Mouse (Mus musculus) lung, postnatal 4 days (tissue): ENCODE measurements around the gene Nexn.
"Not testable (repeated sequence)": the region's sequence is repeated elsewhere in the genome, so short reads cannot be mapped to it uniquely, and the experiment has no call there.

ENCODE experiments used
- DNase-seq, 2 experiments: peaks; one replicate each; pipeline ENCODE4 v3.0.0; 2021

The Nexn gene

DNA sequence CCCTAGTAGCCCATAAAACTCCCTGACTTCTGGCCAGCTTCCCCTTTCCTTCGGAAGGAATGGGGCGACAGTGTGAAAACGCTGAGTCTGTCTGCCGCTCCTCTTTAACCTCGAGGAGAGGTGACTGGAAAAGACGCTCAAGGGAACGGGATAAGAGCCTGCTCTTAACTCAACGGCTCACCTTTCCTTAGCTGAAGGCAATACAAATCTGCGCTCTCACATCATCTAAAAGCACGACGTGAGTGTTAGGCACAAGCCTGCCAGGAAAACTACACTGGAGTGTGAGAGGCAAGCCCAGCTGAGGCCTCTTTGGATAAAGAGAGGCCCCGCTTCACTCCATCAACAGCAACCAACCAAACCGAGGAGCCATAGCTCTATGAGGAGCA lies at the start of gene Nexn:
Nexn (minus strand) TSS at position 315 of the 386 bp plus-strand sequence.
- no peak for DNase-seq

DNA sequence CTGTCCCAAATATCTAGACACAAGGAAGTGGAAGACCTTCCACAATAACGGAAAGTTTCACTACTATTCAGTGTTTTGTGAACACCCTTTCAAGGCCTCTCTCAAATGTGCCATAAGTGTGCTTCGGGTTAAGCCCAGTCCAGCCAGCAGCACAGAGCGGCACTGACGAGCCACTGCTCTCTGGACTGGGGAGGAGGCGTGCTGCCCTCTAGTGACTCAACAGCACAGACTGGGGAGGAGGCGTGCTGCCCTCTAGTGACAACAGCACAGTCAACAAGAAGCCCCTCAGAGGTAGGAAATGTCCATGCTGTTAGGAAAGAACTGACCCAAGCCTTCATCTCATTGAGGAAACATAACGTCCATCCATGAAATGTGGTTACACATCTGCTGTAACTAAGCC lies 49.5 kb upstream of the Nexn start:
- DNase-seq, result peak; percentile 88 to 91

DNA sequence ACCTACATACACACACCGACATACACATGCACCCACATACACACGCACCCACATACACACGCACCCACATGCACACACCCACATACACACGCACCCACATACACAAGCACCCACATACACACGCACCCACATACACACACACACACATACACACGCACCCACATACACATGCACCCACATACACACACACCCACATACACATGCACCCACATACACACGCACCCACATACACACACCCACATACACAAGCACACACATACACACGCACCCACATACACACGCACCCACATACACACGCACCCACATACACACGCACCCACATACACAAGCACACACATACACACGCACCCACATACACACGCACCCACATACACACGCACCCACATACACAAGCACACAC lies 48.5 kb upstream of the Nexn start:
- DNase-seq, result not testable (repeated sequence)

DNA sequence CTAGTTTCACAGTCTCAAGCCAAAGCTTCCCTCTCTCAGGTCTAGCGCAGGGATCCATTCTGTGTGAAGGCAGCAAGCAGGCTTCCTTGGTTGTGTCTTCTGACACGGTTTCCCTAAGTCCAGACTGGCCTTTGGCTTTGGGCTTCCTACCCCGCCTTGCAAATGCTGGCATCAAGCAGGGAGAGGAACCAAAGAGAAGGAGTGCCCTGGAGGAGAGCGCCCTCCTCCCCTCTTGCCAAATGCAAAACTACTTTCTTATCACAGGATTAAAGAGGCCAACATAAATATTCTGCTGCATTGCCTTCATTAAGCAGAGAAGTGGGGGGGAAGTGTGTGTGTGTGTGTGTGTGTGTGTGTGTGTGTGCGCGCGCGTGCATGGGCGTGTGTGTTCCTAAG lies 43.1 kb upstream of the Nexn start:
- DNase-seq, result no peak

DNA sequence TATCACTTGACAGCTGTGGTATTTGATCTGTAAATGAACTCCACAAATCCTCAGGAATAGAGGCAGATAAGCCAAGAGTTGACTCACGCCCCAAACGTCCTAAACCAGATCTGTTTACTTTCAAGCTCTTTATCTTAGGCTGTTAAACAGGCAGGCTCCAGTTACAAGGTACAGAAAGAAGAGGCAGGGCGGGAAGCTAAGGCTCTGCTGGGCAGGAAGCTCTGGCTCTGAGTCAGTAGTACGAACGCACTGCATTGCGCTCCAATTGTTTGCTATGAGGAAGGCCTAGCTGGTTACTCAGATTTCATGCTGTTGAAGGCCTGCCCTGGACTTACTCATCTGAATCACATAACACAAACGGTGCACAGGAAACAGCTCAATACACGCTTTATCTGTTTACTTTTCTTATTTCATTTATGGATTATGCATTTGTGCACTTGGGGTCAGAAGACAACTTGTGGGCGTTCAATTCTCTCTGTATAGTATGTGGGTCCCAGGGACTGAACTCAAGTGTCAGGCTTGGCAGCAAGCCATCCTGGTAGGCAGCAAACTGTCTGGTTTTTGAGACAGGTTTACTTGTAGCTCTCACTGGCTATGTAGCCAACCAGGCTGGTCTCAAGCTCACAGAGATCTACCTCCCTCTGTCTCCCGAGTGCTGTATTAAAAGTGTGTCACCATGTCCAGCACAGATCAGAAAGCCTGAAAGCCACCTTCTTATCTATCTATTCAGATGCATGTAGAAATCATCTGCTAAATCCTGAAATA lies 42.5 kb upstream of the Nexn start:
- DNase-seq, result peak; percentile 47 to 63

DNA sequence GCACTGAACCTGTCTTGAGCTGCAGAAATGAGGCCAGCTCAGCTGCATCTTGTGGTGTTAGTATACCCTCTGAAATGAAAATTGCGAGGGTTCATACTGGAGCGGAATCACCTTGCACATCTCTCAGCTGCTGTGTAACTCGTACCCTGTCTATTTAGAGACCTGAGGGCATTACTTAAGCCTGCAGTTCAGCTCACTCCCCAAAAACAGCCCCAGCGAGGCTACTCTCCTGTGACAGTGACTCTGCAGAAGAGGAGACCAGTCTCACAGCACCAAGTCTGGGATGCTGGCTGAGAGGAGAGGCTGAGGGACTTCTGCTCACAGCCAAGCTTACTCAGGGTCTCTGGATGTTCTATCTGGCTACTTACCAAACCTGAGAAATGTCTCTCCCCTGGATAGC lies 39.8 kb upstream of the Nexn start:
- DNase-seq, result no peak

DNA sequence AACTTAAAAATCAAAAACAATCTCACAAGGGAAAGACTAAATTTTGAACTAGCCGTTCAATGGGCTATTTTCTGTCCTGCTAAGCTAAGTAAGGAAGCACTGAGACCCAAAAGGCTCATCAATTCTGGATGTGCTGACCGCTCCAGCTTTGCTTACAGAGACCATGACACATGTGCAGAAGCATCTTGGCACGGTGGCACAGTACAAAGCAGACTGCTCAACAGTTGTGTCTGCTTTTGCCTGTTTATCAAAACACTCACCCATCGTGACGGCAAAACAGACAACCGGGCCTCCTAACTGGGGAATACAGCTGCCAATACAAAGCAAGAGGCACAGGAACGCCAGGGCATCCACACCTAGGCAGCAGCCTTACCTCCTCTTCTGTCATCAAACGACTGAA lies 38.9 kb upstream of the Nexn start:
- DNase-seq, result peak; percentile 9 to 50

DNA sequence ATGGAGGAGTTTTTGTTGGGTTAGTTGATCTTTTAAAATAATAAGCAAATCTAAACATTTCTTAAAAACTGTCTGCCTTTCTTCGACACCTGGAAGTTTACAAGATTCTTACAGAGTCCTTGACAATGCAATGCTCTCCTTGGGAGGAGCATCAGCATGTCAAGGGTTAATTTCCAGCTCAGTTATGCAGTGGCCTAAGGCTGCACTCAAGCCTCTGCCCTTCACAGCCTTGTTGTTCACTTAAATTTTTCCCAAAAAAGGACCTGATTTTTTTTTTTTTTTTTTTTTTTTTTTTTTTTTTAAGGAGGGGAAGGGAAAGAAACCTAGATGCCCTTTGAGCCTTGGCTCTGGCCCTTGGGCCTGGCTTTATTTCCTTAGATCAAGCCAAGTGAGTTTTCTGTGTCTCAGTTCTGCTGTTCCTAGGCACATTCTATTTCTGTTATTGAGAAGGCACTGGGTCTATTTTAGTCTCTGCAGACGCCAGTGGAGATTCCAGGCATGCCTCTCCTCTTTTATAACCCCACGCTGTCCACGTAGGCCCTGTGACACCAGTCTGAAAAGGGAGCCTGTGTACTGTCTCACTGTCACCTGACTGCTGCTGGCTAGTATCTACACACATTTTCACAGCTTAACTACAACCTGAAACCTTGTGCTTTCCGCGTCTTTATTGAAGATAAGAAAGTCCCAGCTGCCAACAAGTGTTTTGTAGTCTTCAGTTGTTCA lies 38.1 kb upstream of the Nexn start:
- DNase-seq, result peak; percentile 17 to 49

DNA sequence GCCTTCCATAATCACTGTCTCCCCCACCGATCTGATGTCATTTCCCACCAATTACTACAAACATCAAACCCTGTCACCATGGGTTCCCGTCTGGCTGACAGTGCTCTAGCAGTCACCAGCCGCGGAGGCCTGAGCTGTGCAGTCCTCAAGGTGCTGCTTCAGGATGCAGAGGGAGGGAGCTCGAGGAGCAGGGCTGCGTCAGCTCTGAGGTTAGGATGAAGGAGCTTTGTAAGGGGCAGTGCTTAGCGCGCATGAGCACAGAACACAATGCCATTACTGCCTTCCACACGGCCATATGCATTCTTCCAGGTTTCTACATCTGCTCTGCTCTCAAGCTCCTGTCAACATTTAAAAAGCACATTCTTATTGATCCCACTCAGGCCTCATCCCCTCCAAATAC lies 36.8 kb upstream of the Nexn start:
- DNase-seq, result no peak

DNA sequence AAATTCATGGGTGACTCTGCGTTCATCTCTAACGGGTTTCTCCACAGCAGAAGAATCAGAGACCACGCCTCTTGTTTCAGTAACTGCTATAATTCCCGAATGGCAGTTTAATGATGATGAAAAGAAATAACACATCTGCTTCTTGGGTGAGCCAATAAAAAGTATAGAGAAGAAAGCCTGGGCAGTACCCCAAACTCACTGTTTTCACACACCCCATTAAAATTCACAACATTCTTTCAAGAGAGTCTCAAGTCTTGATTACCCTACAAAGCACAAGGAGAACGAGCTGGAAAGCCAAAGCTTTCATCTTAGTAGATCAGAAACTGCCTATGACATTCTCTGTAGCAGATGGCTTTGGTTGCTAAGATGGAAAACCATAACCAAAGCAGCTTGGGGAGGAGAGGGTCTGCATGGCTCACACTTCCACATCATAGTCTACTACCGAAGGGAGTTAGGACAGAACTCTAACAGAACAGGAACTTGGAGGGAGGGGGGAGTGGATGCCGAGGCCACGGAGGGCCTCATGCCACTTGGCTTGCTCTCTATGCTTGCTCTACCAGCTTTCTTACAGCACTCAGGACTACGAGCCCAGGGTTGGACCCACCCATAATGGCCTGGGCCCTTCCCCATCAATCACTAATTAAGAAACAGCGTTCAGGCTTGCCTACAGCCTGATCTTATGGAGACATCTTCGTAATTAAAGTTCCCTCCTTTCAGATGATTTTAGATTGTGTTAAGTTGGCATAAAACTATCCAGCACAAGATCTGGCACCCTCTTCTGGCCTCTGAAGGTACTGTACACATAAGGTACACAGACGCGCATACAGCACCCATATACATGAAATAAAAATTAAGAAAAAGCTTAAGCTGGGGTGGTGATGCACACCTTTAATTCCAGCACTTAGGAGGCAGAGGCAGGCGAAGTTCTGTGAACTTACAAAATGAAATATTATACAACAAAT lies 34.5 kb upstream of the Nexn start:
- DNase-seq, result peak; percentile 27 to 65

DNA sequence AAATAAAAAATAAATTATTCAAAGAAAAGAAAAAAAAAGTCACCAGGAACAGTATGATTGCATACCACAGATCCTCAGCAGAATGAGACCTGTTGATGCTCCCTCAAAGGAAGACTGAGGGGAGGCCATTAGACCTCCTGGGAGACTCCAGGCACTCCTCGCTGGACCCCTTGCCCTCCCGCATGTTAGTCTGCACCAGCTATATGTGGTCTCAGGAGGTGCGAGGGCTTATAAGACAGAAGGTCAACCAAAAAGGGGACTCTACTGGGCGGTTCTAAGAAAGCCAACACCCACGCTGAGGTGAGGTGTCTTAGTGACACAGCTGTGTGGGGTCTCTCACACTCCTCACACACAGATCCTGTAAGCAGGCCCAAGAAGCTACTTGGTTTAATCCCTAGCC lies 29.7 kb upstream of the Nexn start:
- no peak for DNase-seq

DNA sequence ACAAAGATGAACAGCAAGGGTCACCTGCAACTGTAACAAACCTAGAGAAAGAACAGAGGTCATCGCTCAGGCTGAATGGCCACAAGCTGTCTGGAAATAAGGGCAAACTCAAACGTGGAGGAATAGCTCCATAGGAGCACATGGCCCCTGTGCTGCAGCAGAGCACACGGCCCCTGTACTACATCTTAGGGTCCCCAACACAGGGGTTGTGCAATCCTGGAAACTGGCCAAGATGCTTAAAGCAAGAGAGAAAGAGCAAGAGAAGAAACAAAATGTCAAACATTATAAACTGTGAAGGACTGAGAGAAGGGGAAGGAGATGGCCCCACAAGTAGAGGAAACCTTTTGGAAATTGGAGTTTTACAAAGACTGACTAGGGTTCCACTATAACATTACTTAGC lies 28.2 kb upstream of the Nexn start:
- no peak for DNase-seq

DNA sequence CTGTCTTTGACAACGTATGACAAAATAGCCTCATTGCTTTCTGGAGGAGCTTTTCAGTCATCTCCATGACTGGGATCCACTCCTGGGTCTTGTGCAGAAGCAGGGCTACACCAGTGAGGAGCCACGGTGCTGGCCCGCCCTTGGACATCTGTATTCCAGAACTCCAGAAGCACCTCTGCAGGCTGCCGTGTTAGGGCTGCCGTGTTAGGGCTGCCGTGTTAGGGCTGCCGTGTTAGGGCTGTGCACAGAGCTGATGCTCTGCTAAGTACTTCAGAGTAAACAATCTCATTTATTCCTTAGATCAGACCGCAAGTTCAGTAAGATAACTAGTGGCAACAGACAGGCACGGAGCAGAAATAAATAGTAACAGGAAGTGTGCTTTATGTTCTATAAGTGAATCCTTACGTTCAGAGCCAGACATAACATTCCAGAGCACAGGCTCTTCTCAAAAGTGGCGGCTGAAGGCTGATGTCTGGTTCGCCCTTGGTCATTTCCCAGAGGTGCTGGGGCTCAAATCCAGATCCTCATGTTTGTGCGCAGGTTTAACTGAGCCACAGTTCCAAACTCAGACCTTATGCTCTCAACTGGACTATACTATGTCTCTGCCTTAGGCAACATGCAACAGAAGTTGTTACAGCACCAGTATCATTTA lies 27.5 kb upstream of the Nexn start:
- DNase-seq, result no peak

DNA sequence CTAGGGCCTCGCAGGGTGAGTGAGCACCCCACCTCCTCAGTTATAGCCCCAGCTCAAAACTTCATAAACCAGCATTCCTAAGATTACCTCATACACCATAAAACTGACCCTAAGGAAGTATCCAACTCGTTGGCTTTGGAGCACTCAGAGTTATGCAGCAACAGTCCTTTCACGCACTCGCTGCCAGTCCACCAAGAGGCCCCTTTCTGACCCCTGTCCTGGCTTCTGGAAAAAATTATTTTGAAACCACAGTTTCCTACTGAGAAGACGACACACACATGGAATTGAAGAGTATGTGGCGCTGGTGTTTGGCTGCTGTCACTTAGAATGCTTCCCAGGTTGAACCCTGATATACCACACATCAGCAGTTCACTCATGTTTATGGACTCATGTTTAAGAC lies 25.7 kb upstream of the Nexn start:
- no peak for DNase-seq

DNA sequence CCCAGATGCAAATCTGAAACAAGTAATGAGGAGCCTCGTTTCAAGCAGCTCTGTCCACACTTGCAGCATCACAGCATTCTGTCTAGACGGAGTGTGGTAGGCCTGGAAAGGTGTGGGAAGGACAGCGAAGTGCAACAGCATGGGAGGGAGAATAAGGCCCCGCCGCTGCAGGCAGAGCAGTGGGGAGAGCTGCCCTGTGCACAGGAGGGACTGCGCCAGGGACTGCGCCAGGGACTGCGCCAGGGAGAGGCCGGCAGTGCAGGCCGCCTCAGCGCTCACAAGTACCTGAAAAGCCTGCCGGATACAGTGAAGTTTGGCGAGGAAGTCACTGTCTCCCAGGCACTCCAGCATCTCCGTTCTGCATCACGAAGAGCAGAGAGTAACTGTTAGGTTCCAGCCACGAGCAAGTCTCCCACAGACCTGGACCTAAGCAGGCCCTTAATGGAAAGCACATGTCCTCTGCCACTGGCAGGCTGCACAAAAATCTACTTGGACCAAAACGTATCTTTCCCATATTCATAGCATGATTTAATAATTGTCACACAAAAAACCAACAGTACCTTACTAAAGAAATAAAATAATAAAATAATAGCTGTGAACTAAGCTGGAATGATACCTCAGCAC lies 24.1 kb upstream of the Nexn start:
- no peak for DNase-seq

DNA sequence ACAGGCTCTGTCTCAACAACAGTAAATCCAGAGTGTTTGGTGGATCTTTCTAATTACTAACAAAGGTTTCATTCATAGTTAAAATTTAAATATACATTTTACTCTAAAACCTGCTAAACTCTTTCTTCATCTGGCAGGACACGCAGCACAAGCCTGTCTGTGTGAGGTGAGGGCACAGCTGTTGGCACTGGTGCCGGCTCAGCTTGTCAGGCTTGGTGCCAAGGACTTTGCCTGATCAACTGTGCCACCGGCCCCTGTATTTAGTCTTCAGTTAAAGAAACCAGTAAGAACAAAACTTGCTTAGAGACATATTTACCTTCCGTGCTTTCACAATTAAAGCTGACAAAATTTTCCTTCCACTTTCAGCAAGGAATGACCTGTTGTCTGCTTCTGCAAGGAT lies 22.6 kb upstream of the Nexn start:
- no peak for DNase-seq

DNA sequence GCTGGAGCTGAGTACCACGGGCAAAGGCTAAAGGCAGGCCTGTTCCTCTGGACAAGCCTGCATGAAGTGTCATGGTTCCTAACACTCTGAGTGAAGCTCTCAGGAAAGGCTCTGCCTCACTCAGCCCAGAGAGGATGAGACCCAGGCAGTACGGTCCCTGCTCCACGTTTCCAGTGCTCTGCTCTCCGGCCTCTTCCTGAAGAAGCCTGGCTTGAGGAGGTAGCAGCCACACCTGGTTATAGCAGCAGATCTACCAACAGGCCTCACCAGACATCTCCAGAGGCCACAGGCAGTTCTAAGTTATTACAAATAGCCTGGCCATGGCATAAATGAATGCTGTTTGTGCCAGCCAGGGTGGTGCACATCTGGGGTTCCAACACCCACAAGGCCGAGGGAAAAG lies 22.1 kb upstream of the Nexn start:
- no peak for DNase-seq

DNA sequence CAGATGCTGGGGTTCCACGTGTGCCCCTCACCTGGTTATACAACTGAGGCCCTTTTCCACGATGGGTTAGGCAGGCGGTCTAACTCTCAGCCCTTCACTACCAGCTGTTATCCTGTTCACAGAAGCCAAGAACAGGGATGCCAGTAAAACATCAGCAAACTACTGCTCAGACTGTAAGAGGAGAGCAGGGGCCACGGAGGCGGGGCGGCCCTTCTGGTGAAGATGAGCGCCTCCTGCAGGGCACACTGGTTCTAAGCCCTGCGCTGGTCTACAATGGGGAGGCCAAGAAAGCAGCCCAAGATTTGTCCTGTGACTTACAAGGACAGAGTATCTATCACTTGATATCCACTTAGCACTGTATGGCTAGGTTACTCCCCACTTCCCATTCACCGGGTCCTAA lies 21.7 kb upstream of the Nexn start:
- DNase-seq, result no peak

DNA sequence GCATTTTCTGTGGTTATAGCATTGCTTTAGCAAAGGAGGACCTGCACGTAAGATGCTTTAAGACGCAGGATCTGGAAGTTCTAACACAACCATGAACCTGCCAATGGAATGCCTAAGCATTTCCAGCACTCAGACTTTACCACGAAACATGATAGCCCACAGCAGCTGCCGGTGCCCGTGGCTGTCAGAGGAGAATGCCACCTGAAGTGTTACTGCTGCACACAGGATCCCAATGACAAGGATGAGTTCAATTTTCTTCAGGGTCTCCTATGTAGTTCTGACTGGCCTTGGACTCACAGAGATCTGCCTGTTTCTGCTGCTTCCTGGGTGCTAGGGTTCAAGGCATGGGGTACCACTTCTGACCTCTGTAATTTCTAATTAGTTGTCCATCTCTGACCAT lies 18.6 kb upstream of the Nexn start:
- DNase-seq, result no peak

DNA sequence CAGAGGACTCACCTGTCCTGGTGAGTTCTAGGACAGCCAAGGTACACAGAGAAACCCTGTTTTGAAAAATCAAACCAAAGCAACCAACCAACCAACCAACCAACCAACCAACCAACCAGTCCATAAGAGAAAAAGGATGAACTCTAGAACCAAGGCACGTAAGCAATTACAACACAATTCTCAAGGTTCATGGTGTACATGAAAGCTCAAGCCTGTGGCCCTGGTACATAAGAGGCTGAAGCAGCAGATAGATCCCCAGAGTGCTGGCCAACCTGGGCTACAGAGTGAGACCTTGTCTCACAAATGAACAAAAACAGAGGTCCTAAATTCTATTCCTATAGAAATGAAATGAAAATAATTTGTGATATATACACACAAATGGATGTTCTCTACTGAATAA lies 18.2 kb upstream of the Nexn start:
- DNase-seq, result no peak

DNA sequence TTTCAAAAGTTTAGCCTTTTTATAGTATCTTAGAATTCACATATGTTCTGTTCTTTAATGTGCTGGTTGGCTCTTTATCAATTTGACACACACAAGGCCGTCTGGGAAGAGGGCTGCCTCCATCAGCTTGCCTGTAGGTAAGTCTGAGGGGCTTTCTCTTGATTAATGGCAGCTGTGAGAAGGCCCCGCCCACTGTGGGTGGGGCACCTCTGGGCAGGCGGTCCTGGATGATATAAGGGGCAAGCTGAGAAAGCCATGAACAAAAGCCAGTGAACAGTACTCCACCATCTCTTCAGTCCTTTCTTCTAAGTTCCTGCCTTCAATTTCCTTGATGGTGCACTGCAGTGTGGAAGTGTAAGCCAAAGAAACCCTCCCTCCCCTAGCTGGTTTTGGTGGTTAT lies 16.0 kb upstream of the Nexn start:
- no peak for DNase-seq

DNA sequence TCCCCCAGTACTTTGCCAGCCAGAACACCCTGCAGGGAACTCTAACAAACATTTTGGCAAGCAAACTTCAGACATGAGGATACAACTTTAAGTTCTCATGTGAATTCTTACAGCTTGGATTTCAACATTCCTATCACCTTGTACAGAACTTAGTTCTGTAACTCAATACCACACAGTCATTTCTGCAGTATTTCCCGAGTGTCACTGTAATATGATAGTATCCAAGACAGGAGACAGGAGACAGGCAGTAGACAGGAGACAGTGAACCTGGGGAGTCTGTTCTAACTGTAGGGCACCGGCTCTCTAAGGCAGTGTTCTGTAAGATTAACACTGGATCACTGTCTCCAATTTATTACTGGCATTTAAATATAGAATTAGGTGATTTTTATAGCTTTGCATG lies 12.3 kb upstream of the Nexn start:
- DNase-seq, result no peak

DNA sequence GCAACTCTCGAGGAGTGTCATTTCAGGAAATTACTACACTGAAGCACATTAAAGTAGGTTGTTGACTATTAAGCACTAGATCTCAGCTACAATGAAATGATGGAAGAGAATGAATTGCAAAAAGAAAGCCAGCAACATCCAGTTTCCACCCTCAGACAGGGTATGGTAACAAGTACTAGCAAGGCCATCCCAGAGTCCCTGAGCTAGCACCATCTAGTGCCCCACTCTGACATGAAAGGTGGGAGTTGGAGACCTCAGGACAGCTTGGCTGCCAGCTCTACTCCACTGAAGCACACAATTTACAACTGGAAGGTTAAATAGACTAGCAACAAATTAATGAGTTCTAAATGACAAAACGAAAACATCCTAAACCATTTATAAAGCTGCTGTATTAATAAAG lies 11.8 kb upstream of the Nexn start:
- DNase-seq, result no peak
